Mouse (Mus musculus) neural tube, embryonic 13.5 days (tissue): ENCODE results near the gene Gpr35. TPM values are rescaled to one million over a fixed set of nuclear protein-coding genes. Genes with fewer than 3 reads are reported as not detected.

ENCODE experiments used
- ATAC-seq: fragments of 200-750 bp; cut with Nextera tagmentation; 2 replicates; pipeline ENCODE4 v1.8.0; 2017; ENCODE audit warnings: low read depth, mild to moderate bottlenecking, moderate TSS enrichment, moderate library complexity
- H3K27ac ChIP-seq: fragments of 300-500 bp; sonication (generic); replicated peaks from 2 replicates; pipeline ENCODE4 v1.5.1; 2015; ENCODE audit warnings: moderate library complexity, mild to moderate bottlenecking, inconsistent platforms
- H3K27me3 ChIP-seq: fragments of 300-500 bp; sonication (generic); 2 replicates; pipeline ENCODE4 v1.6.1; 2015; ENCODE audit warnings: mild to moderate bottlenecking, inconsistent platforms
- H3K36me3 ChIP-seq: fragments of 300-500 bp; sonication (generic); 2 replicates; pipeline ENCODE4 v1.6.1; 2015; ENCODE audit warnings: mild to moderate bottlenecking, inconsistent platforms
- H3K4me1 ChIP-seq: fragments of 300-500 bp; sonication (generic); replicated peaks from 2 replicates; pipeline ENCODE4 v1.6.1; 2015; ENCODE audit warnings: inconsistent platforms
- H3K4me2 ChIP-seq: fragments of 300-500 bp; sonication (generic); 2 replicates; pipeline ENCODE4 v1.6.1; 2015; ENCODE audit warnings: inconsistent platforms, mild to moderate bottlenecking, moderate library complexity
- H3K4me3 ChIP-seq: fragments of 300-500 bp; sonication (generic); 2 replicates; pipeline ENCODE4 v1.5.1; 2015; ENCODE audit warnings: mild to moderate bottlenecking, inconsistent platforms
- H3K9ac ChIP-seq: fragments of 300-500 bp; sonication (generic); 2 replicates; pipeline ENCODE4 v1.6.1; 2015; ENCODE audit warnings: moderate library complexity, mild to moderate bottlenecking, inconsistent platforms
- H3K9me3 ChIP-seq: fragments of 300-500 bp; sonication (generic); 2 replicates; pipeline ENCODE4 v1.6.1; 2016; ENCODE audit warnings: inconsistent platforms
- WGBS: fragments of 180-500 bp; shearing (Covaris S2); methylation state at CpG from one replicate; pipeline ENCODE4 v1.1.7; 2015; 5-methylcytosine and 5-hydroxymethylcytosine counted together
- polyA plus RNA-seq: library from polyadenylated mRNA; unstranded; fragments of >200 nt; fragmentation: Nextera tagmentation; extraction: Ambion mirVana; gene quantifications from 2 replicates; pipeline ENCODE4 v1.2.1, GENCODE M21; 2015

Gpr35 gene
- 0.23 and 0.60 TPM in 2 replicates for polyA plus RNA-seq

DNA sequence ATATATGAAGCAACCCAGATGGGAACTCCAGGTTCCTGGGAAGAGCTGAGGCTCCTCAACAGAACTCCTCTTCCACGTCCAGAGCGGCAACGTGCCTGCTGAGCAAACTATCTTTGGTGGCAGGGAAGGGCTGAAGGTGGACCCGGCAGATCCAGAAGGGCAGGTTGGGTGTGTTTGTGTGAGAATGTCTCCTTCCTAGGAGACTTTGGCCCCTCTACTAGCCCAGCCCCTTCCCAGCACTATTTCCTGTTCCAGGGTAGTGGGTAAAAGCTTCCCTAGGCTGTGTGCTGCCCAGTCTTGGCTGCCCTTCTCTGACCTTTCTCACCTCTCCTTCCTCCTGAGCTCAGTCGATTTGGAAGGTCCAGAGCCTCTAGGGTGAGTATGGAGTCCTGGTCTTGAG lies at the start of gene Gpr35:
Gpr35 (plus strand) TSS at position 259 of the 400 bp plus-strand sequence.
- no peaks in the 10 kb centered on the region for H3K4me1 ChIP-seq
- no peak within 1 kb of the TSS for H3K4me3 ChIP-seq
- no peaks in the 10 kb centered on the region for H3K9me3 ChIP-seq
- H3K9ac ChIP-seq = no peak within 1 kb of the TSS
- H3K27me3 ChIP-seq = no peaks in the 10 kb centered on the region
- 83% methylated on average over 5 of the region's 5 CpGs for WGBS
- no peak within 1 kb of the TSS for H3K4me2 ChIP-seq
- no peak for ATAC-seq
- no peak within 1 kb of the TSS for H3K27ac ChIP-seq
- peaks cover 41% of the 10 kb centered on the region for H3K36me3 ChIP-seq

DNA sequence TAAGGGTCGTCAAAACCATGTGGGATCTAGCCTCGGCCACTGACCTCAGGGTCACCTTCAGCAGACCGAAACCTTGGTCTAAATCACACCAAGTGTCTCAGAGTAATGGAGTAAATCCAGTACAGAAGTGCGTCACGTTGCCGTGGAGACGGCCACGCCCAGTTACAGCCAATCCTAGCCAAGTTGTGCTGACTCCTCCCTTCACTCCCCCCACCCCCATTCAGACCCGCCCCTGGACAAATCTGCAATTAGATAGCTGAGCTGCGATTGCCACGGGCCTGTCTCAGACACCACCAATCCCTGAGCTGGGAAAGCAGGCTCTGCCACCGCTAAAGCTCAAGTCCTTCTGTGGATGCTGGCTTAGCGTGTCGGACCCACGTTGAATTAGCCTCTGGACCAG lies 47.9 kb upstream of the Gpr35 start, which contains the start of gene Ankmy1:
Ankmy1 (minus strand) TSS at position 121 of the 400 bp plus-strand sequence.
- peaks cover 10% of the 10 kb centered on the region for H3K27me3 ChIP-seq
- peaks cover 21% of the 10 kb centered on the region for H3K4me1 ChIP-seq
- ATAC-seq = peak; percentile 16; the same call in 1 of the 2 replicates
- H3K27ac ChIP-seq = no peak within 1 kb of the TSS
- H3K9ac ChIP-seq = peak within 1 kb of the TSS; percentile 41; the same call in 1 of the 2 replicates
- no peaks in the 10 kb centered on the region for H3K36me3 ChIP-seq
- H3K9me3 ChIP-seq = no peaks in the 10 kb centered on the region
- H3K4me3 ChIP-seq = peak within 1 kb of the TSS; percentile 18
- H3K4me2 ChIP-seq = peak within 1 kb of the TSS; percentile 48
- under 1% methylated on average over 15 of the region's 15 CpGs for WGBS

DNA sequence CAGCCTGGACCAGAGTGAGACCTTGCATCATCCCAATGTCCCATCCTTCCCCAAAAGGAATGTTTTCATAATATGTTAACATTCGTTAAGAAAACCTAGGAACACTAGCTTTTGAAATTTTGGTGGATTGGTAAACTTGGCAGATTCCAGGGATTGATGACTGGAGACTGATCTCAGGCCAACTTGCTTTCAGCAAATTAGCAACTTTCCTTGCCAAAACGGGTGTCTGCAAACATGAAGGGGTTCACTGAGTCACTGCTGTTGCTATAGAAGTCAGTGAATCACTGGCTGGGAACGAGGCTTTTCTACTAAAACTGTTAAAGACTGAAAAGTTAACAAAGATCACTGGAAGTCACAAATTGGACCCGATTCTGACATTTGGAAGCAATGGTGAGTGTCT lies 47.0 kb upstream of the Gpr35 start:
- Histone ChIP-seq H3K4me3 (no peak overlapping the region), H3K4me2 (no peak overlapping the region), H3K27me3 (peaks cover 13% of the 10 kb centered on the region), H3K9me3 (no peaks in the 10 kb centered on the region), H3K36me3 (no peaks in the 10 kb centered on the region), H3K27ac (no peak overlapping the region), H3K4me1 (peaks cover 24% of the 10 kb centered on the region), H3K9ac (no peak overlapping the region)
- no peak for ATAC-seq
- 75% methylated on average over 4 of the region's 4 CpGs for WGBS

DNA sequence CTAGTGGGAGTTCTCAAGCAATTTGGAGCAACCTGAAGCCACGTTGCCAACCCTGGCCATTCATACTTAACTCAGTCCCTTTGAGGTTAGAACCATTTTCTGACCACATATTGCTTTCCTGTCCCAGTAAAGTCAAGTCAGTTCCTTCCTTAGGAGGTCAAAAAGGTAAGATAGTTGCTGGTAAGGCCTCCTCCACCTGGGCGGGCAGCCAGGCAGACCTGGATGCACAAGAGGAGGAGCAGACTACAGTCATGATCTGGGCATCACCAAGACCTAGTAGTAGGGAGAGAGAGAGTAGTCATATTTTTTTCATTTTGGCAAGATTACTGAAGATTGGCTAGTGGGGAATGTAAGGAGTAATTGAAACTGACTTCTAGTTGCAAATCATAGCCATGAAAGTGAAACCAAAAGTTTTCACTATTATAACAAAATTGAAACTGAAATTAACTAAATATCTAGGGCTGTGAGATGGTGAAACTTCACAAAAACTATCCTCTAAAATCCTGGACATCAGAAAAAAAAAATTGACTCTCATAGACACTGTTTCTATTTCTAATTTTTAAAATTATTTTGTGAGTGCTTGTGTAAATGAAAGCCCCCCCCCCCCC lies 44.9 kb upstream of the Gpr35 start:
- WGBS = 93% methylated on average over 2 of the region's 2 CpGs
- Histone ChIP-seq H3K9me3 (no peaks in the 10 kb centered on the region), H3K4me1 (peaks cover 36% of the 10 kb centered on the region), H3K27ac (no peak overlapping the region), H3K4me2 (no peak overlapping the region), H3K4me3 (no peak overlapping the region), H3K9ac (no peak overlapping the region), H3K27me3 (peaks cover 7% of the 10 kb centered on the region), H3K36me3 (no peaks in the 10 kb centered on the region)
- ATAC-seq = no peak

DNA sequence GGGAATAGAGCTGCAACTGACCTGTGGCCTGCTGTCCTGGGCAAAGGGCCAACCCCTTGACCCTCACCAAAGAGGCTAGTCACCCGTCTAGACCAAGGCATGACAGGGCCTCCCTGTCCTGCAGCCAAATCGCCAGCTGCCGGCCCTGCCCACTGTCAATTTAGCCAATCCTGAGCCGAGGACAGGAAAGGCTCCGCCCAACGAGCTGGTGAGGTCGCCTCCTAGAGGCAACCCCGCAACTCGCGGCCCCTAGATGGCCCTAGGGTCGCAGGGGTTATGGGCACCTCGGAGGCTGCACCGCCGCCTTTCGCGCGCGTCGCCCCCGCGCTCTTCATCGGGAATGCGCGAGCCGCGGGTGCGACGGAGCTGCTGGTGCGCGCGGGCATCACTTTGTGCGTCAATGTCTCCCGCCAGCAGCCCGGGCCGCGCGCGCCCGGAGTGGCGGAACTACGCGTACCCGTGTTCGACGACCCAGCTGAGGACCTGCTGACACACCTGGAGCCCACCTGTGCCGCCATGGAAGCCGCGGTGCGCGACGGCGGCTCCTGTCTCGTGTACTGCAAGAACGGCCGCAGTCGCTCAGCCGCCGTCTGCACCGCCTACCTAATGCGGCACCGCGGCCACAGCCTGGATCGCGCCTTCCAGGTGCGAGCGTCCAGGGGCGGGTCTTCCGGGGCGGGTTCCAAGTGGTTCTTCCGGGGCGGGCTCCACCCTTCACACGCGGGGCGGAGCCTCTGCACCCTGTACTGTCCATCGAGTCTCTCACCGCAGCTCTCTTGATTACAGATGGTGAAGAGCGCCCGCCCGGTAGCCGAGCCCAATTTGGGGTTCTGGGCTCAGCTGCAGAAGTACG lies 43.7 kb upstream of the Gpr35 start, which contains the start of gene Dusp28:
Dusp28 (plus strand) TSS at position 203 of the 853 bp plus-strand sequence.
- WGBS = under 1% methylated on average over 80 of the region's 81 CpGs
- peaks cover 3% of the 10 kb centered on the region; the same call in 1 of the 2 replicates for H3K27me3 ChIP-seq
- peak within 1 kb of the TSS; percentile 75 for H3K4me2 ChIP-seq
- peak within 1 kb of the TSS; percentile 77 for H3K9ac ChIP-seq
- peak within 1 kb of the TSS; percentile 72 for H3K4me3 ChIP-seq
- no peaks in the 10 kb centered on the region for H3K36me3 ChIP-seq
- H3K27ac ChIP-seq = peak within 1 kb of the TSS; percentile 92
- no peaks in the 10 kb centered on the region for H3K9me3 ChIP-seq
- peak; percentile 89 for ATAC-seq
- peaks cover 46% of the 10 kb centered on the region for H3K4me1 ChIP-seq

DNA sequence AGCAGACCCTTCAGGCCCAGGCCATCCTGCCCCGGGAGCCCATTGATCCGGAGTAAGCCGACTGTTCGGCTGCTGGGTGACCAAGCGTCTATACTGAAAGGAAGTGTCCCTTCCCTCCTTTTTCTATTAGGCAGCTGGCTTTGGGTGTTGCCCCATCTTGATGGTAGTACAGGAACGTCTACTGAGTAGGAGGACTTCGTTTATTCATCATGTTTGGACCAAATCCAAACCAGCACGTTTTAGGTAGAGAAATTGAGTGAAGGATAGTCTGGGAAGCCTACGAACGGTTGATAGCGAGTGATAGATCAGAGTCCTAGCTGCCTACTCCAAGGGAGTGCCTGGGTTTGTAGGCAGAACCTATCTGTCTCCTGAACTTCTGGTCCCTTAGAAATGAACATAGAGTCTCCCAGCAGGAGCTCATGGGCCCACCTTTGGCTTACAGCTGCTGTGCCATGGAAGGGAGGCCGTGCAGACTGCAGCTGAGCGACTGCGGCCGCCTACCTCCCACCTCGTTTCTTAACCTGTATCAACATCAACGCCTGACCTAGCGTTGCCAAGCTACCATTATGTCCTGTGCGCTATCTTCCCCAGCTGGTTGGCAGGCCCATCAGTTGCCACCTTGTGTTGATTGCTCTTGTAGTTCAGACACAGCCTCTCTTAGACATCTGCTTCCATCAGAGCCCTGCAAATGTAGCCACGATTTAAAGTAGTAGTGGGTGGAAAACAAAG lies 42.9 kb upstream of the Gpr35 start:
- Histone ChIP-seq H3K9ac (peak overlapping the region; percentile 77), H3K36me3 (no peaks in the 10 kb centered on the region), H3K27ac (peak overlapping the region; percentile 92), H3K4me3 (peak overlapping the region; percentile 72), H3K4me2 (peak overlapping the region; percentile 75), H3K9me3 (no peaks in the 10 kb centered on the region), H3K27me3 (peaks cover 3% of the 10 kb centered on the region; the same call in 1 of the 2 replicates), H3K4me1 (peaks cover 49% of the 10 kb centered on the region)
- no peak for ATAC-seq
- WGBS = 43% methylated on average over 20 of the region's 20 CpGs

DNA sequence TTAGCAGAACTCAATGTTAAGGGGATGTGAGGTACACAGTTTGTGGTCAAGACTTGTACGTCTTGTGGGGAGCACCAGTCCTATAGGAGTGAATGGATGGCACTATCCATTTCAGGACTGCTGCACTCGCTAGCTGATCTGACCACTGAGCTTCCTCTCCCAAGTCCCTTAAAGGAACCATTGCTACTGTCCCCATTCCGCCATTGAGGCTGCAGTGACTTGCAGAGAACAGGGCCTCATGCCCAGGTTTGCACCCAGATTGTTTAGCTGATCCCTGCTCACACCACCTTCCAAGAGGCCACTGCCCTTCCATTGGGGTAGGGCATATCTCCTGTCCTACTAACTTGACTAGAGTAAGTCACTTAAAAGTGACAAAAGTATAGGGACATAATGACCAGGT lies 42.0 kb upstream of the Gpr35 start:
- H3K27me3 ChIP-seq = peaks cover 3% of the 10 kb centered on the region; the same call in 1 of the 2 replicates
- H3K9ac ChIP-seq = no peak overlapping the region
- H3K4me2 ChIP-seq = no peak overlapping the region
- WGBS = 92% methylated on average over 3 of the region's 3 CpGs
- no peaks in the 10 kb centered on the region for H3K36me3 ChIP-seq
- H3K9me3 ChIP-seq = no peaks in the 10 kb centered on the region
- H3K4me1 ChIP-seq = peaks cover 48% of the 10 kb centered on the region
- H3K27ac ChIP-seq = no peak overlapping the region
- ATAC-seq = no peak
- H3K4me3 ChIP-seq = no peak overlapping the region

DNA sequence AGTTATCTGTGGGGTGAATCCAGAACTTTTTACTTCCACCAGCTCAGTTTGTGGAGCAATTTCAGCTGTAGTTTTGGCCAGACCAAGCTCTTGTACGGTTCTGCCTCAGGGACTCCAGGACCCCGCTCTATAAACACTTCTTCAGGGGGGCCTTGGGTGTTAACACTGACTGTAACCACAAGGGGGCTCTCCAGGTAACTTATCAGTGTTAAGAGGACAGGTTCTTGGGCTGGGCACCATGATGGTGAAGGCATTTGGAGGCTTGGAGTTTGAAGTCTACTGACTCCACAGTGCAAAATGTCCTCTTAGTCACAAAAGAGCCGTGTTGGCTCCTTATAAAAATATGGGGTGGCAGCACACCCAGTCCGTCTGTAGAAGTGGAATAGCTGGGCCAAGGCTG lies 41.6 kb upstream of the Gpr35 start:
- Histone ChIP-seq H3K4me3 (0 out of 2 replicates have a peak overlapping the region, but pooled peaks have one; percentile 88), H3K9me3 (no peaks in the 10 kb centered on the region), H3K9ac (no peak overlapping the region), H3K27ac (no peak overlapping the region), H3K4me2 (0 out of 2 replicates have a peak overlapping the region, but pooled peaks have one; percentile 98), H3K36me3 (peaks cover 4% of the 10 kb centered on the region), H3K4me1 (peaks cover 48% of the 10 kb centered on the region), H3K27me3 (peaks cover 3% of the 10 kb centered on the region; the same call in 1 of the 2 replicates)
- 69% methylated on average over 4 of the region's 4 CpGs for WGBS
- no peak for ATAC-seq

DNA sequence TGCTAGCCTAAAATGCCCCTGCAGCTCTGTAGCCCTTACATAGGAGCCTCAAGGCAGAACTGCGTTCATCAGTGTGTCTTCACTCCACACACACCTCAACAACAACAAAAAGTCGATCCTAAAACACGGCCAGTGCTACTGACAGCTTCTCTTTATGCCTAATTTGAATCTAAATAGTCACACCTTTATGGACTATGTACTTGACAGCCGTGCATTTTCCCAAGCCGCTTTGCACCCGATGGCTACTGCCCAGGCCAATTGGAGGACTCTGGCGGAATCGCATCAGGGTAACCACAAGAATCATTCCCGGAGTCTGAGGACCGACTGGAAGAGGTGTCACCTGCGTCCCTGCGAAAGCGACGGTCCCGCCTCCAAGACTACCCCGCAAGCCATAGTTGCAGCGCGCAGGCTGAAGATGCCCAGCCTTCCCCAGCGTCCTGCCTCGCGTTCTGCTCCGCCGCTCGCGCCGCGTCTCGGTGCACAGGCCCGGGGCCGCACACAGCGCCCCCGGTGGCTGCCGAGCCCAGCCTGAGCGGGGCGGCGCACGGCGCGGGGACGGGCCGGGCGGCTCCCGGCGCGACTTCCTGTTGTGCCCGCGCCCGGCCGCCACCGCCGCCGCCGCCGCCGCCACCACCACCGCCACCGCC lies 40.3 kb upstream of the Gpr35 start, which contains the start of gene Rnpepl1:
Rnpepl1 (plus strand) TSS at position 545 of the 647 bp plus-strand sequence.
- peak; percentile 75 for ATAC-seq
- Histone ChIP-seq H3K4me2 (peak within 1 kb of the TSS; percentile 98), H3K36me3 (peaks cover 17% of the 10 kb centered on the region), H3K27ac (peak within 1 kb of the TSS; percentile 96), H3K27me3 (peaks cover 3% of the 10 kb centered on the region; the same call in 1 of the 2 replicates), H3K9me3 (no peaks in the 10 kb centered on the region), H3K4me1 (peaks cover 48% of the 10 kb centered on the region), H3K9ac (peak within 1 kb of the TSS; percentile 97), H3K4me3 (peak within 1 kb of the TSS; percentile 88)
- under 1% methylated on average over 35 of the region's 57 CpGs for WGBS

DNA sequence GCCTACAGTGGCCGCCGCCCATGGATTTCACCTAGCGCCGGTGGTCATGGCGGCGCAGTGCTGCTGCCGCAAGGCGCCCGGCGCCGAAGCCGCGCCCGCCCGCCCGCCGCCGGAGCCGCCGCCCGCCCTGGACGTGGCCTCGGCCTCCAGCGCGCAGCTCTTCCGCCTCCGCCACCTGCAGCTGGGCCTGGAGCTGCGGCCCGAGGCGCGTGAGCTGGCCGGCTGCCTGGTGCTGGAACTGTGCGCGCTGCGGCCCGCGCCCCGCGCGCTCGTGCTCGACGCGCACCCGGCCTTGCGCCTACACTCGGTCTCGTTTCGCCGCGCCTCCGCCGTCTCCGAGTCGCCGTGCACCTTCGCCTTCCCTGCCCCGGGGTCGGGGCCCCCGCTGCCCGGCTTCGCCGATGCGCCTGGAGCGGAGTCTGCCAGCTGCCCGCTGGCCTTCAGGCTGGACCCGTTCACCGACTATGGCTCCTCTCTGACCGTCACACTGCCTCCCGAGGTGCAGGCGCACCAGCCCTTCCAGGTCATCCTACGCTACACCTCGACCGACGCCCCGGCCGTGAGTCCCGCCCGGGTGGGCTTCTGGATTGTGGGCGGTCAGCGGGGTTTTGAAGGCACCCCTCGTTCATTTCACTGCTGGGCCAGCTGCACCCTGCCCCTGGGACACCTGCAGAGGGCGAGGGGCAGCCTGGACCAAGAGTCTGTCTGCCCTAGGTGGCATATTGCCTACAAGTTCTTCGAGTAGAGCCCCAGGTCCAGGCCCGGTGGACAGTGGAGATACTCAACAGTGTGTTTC lies 39.5 kb upstream of the Gpr35 start:
- peaks cover 24% of the 10 kb centered on the region for H3K36me3 ChIP-seq
- peak overlapping the region; percentile 88 for H3K4me3 ChIP-seq
- peak overlapping the region; percentile 96 for H3K27ac ChIP-seq
- H3K9ac ChIP-seq = peak overlapping the region; percentile 97
- H3K27me3 ChIP-seq = peaks cover 3% of the 10 kb centered on the region; the same call in 1 of the 2 replicates
- peak overlapping the region; percentile 98 for H3K4me2 ChIP-seq
- WGBS = under 1% methylated on average over 76 of the region's 85 CpGs
- no peaks in the 10 kb centered on the region for H3K9me3 ChIP-seq
- peaks cover 48% of the 10 kb centered on the region for H3K4me1 ChIP-seq
- ATAC-seq = peak; percentile 38
